Mouse (Mus musculus) testis, adult 2 months (tissue): ENCODE results near the gene Ahcyl2. TPM values are rescaled to one million over a fixed set of nuclear protein-coding genes. Genes with fewer than 3 reads are reported as not detected.

Experiments
- H3K27ac ChIP-seq: fragments of 200-500 bp; 2 replicates; pipeline ENCODE4 v1.5.1; 2012; ENCODE audit warnings: low read depth, low read length; ENCODE audit not compliant: control insufficient read depth, insufficient read depth
- H3K27me3 ChIP-seq: fragments of 200-500 bp; 2 replicates; pipeline ENCODE4 v1.6.1; 2012; ENCODE audit warnings: mild to moderate bottlenecking, low read length, moderate library complexity; ENCODE audit not compliant: control insufficient read depth, insufficient read depth
- H3K36me3 ChIP-seq: fragments of 200-500 bp; 2 replicates; pipeline ENCODE4 v1.6.1; 2012; ENCODE audit warnings: mild to moderate bottlenecking, low read length; ENCODE audit not compliant: control insufficient read depth, insufficient read depth
- H3K4me1 ChIP-seq: fragments of 200-500 bp; 2 replicates; pipeline ENCODE4 v1.6.1; 2012; ENCODE audit warnings: low read length; ENCODE audit not compliant: control insufficient read depth, insufficient read depth
- H3K4me3 ChIP-seq: fragments of 200-500 bp; 2 replicates; pipeline ENCODE4 v1.5.1; 2012; ENCODE audit warnings: low read depth, mild to moderate bottlenecking, low read length, moderate library complexity, mixed read lengths; ENCODE audit not compliant: control insufficient read depth
- CTCF ChIP-seq: fragments of 200-500 bp; IDR thresholded peaks from 2 replicates; pipeline ENCODE4 v1.5.1; 2012; ENCODE audit warnings: low read depth, mild to moderate bottlenecking, inconsistent platforms, low read length, moderate library complexity; ENCODE audit not compliant: control insufficient read depth, insufficient read depth, insufficient replicate concordance
- POLR2A ChIP-seq: fragments of 200-500 bp; IDR thresholded peaks from 2 replicates; pipeline ENCODE4 v1.6.1; 2012; ENCODE audit warnings: low read depth, mild to moderate bottlenecking, inconsistent platforms, low read length, moderate library complexity; ENCODE audit not compliant: control insufficient read depth
- polyA plus RNA-seq: library from polyadenylated mRNA; depleted of rRNA; stranded (reverse); fragments of >200 nt; gene quantifications from 2 replicates; pipeline ENCODE4 v1.2.3, GENCODE M21; 2012

Ahcyl2 gene
- polyA plus RNA-seq, 1 experiment, result 118 TPM

DNA sequence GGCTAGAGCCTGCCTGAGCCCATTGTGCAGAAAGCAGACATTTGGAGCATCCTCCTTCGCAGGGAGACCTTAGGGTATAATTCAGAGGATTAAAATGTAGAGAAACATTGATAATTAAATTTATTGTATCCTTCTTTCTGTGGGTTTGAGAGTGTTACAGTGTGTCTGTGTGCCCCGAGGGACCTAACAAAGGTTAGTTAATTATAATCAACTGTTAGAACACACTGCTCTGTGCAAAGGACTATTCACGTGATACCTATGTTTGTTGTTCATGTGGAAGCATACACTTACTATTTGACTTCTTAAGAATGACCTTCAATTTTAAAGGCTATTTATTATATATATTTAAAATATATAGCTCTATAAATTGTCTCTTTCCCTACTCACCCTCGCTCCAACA is 64.5 kb downstream of the Ahcyl2 start:
- Histone ChIP-seq H3K36me3 (no peaks in the 10 kb centered on the region), H3K27me3 (no peaks in the 10 kb centered on the region), H3K27ac (no peak overlapping the region), H3K4me1 (no peaks in the 10 kb centered on the region), H3K4me3 (no peak overlapping the region)
- TF ChIP-seq CTCF, result no peak

GRCm38 (mm10) chr6:29833117-29833516 is 65.3 kb downstream of the Ahcyl2 start:
- Histone ChIP-seq H3K36me3 (no peaks in the 10 kb centered on the region), H3K27me3 (no peaks in the 10 kb centered on the region), H3K4me1 (no peaks in the 10 kb centered on the region), H3K27ac (no peak overlapping the region), H3K4me3 (no peak overlapping the region)
- no peak for TF ChIP-seq POLR2A
- no peak for TF ChIP-seq CTCF

DNA sequence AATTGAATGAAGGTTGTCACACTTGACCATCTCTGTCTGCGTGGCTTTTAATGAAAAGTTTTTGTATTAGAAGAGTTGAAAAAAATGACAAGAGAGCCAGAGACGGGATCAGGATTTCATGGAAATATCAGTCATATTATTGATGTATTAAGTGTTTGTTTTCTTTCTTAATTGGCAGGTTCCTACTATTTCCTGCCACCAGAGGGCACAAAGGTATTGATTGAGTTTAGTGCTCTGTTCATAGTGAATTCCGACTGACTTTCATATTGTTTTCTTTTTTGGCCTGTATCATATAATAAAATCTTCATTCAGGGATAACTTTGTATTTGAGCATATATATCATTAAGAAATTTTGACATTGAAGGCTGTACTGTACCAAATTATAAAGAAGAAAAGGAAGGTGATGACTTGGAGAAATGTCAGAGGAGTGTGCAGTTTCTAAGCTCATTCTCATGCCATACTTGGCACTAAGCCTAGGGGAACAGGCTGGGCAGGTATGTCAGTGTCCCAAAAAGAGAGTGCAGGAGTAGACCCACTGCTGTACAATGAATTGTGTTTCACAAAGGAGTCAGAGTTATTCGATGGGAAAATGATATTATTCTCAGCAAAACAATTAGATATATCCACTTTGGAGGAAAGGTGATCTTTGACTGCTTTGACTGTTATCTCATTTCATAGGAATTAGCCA is 65.9 kb downstream of the Ahcyl2 start:
- H3K4me3 ChIP-seq, result no peak overlapping the region
- TF ChIP-seq POLR2A (no peak), CTCF (no peak)
- H3K4me1 ChIP-seq, result no peaks in the 10 kb centered on the region
- H3K27me3 ChIP-seq, result no peaks in the 10 kb centered on the region
- no peaks in the 10 kb centered on the region for H3K36me3 ChIP-seq
- no peak overlapping the region for H3K27ac ChIP-seq

GRCm38 (mm10) chr6:29835543-29836177 is 67.8 kb downstream of the Ahcyl2 start:
- peaks cover 1% of the 10 kb centered on the region; the same call in 1 of the 2 replicates for H3K36me3 ChIP-seq
- no peak overlapping the region for H3K27ac ChIP-seq
- no peaks in the 10 kb centered on the region for H3K4me1 ChIP-seq
- no peak for TF ChIP-seq POLR2A
- TF ChIP-seq CTCF, result no peak
- H3K4me3 ChIP-seq, result no peak overlapping the region
- H3K27me3 ChIP-seq, result no peaks in the 10 kb centered on the region

- TF ChIP-seq POLR2A (no peak), CTCF (no peak)
- H3K36me3 ChIP-seq, result peaks cover 1% of the 10 kb centered on the region; the same call in 1 of the 2 replicates
- H3K27me3 ChIP-seq, result no peaks in the 10 kb centered on the region
- H3K27ac ChIP-seq, result no peak overlapping the region
- H3K4me1 ChIP-seq, result no peaks in the 10 kb centered on the region
- H3K4me3 ChIP-seq, result no peak overlapping the region
Measured at GRCm38 (mm10) chr6:29837579-29837978, 69.8 kb downstream of the Ahcyl2 start.

- Histone ChIP-seq H3K4me1 (no peaks in the 10 kb centered on the region), H3K4me3 (no peak overlapping the region), H3K27me3 (no peaks in the 10 kb centered on the region), H3K27ac (no peak overlapping the region), H3K36me3 (peaks cover 1% of the 10 kb centered on the region; the same call in 1 of the 2 replicates)
- TF ChIP-seq CTCF (no peak), POLR2A (no peak)
Measured at GRCm38 (mm10) chr6:29838531-29838930, 70.7 kb downstream of the Ahcyl2 start.

DNA sequence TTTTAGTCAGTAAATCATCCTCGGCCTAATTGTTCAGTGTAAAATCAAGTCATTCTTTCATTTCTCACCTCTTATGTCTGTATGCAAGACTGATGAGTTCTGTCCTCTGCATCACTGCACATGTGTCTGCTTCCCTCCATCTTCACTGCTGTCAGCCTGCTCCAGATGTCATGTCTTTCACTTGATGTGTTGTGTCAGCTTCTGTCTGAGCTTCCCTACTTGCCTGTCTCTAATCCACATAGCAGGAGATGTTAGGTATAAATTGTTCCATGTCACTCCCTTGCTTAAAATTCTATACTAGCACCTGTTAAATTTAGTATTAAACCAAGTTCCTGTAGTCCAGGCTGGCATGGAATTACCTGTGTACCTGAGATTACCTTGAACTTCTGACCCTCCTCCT is 72.2 kb downstream of the Ahcyl2 start:
- no peaks in the 10 kb centered on the region for H3K27me3 ChIP-seq
- TF ChIP-seq CTCF, result no peak
- no peak for TF ChIP-seq POLR2A
- H3K4me3 ChIP-seq, result no peak overlapping the region
- H3K36me3 ChIP-seq, result peaks cover 1% of the 10 kb centered on the region; the same call in 1 of the 2 replicates
- no peak overlapping the region for H3K27ac ChIP-seq
- no peaks in the 10 kb centered on the region for H3K4me1 ChIP-seq

DNA sequence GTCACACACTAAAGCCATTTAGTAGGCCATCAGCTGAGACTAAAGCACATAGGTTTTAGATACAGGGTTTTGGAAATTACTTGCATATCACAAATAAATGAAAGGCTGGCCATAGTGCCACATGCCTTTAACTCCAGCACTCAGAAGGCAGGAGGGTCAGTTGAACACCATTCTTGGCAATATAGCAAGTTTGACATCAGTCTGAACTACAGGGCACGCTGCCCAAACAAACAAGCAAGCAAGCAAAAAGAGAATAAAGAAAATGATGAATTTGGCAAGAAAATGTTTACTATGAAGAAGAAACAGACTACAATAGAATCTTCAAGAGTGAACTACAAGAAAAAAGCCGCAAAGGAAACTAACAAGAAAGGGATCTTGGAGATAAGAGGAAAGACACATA is 73.7 kb downstream of the Ahcyl2 start:
- Histone ChIP-seq H3K4me1 (no peaks in the 10 kb centered on the region), H3K27me3 (no peaks in the 10 kb centered on the region), H3K27ac (no peak overlapping the region), H3K36me3 (peaks cover 1% of the 10 kb centered on the region; the same call in 1 of the 2 replicates), H3K4me3 (no peak overlapping the region)
- TF ChIP-seq CTCF (no peak), POLR2A (no peak)
